Mouse (Mus musculus) retina, postnatal 7 days (tissue): Measurements from ENCODE around the gene Cacng8.

Experiments used
- DNase-seq: peaks from one replicate; pipeline ENCODE4 v3.0.0-alpha.2; 2012; ENCODE audit warnings: low read depth, low spot score

Gene Cacng8

DNA sequence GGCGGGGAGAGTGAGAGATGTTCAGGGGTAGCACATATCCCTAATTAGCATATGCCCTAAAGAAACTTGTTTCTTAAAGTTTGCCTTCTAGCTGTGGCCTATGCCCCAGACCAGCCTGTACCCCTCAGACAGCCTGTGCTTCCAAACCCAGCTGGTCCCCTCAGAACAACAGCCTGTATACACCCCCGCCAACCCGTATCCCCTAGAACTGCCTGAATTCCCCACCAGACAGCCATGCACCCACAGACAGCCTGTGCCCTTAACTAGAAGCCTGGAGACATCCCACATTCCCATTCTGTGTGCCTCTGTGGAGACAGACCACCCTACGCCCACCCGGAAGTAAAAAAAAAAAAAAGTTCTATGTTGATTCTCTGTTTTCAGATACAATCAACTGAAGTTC, 34.7 kb downstream of the Cacng8 start:
- no peak for DNase-seq

DNA sequence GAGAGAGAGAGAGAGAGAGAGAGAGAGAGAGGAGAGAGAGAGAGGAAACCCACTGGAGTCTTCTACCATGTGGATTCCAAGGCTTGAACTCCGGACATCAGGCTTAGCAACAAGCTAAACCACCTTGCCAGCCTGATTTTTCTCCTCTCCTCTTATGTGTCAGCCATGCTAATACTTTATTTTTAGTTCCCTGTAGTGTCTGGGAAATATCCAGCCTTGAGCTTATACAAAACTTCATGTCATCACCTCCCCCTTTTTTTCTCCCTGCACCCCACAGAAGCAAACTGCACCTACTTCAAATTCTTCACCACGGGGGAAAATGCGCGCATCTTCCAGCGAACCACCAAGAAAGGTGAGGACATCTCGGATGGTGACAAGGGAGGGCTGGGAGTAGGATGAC, 39.7 kb downstream of the Cacng8 start:
- DNase-seq, result no peak

DNA sequence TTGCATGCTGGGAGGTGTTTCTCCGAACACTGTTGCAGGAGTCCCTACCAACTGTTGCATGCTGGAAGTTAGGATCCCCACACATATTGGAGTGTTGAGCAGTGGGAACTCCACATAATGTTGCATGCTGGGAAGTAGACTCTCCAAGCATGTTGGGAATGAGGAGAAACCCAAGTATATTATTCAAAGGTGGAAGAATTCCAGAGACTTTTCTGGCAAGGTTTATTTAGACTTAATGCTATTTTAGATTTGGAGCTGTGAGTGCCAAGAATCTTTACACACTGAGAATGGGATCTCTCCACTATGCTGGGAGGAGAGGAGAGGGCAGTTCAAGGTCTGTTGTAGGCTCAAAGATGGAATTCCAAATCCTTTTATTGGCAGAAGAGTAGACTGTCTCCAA, 41.6 kb downstream of the Cacng8 start:
- DNase-seq, result no peak

DNA sequence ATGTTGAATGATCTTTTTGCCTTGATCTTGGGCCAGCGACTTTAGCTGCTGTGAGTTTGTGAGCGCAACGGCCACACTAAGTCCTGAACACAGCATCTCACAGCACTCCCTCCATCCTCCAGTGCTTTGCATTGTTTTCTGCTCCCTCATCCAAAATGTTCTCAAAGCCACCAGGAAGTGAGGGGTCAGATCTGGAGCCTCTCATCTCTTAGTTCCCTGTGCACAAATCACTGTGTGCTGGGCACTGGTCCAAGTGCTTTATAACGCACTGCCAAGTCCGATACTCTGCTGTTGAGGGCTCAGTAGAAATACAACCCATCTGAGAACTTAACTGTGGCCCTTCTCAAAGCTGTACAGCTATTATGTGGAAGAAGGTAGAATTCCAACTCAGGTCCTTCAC, 47.5 kb downstream of the Cacng8 start:
- no peak for DNase-seq

DNA sequence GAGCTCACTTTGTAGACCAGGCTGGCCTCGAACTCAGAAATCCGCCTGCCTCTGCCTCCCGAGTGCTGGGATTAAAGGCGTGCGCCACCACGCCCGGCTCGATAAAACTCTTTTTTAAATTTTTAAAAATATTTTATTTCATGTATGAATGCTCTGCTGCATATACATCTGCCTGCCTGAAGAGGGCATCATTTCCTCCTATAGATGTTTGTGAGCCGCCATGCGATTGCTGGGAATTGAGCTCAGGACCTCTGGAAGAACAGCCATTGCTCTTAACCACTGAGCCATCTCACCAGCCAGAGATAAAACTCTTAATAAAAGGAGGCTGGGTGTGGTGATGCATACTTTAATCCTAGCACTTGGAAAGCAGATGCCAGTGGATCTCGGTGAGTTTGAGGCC, 49.5 kb downstream of the Cacng8 start:
- DNase-seq, result no peak

DNA sequence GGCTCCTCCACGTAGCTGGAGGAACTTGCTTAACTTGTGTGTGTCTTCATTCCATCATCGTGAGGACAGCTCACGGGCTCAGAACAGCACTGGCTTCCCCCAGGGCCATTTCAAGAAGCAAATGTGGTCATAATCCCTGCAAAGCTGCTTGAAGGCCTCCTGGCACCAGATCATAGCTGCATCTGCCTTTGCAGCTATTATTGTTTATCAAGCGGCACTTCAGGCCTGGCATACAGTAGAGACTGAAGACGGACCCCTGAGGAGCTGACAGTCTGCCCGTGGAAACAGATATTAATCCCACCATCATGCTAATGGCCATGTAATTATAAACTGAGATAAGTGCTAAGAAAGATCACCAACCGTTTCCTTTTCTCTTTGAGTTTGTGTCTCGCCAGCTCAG, 50.0 kb downstream of the Cacng8 start:
- no peak for DNase-seq

DNA sequence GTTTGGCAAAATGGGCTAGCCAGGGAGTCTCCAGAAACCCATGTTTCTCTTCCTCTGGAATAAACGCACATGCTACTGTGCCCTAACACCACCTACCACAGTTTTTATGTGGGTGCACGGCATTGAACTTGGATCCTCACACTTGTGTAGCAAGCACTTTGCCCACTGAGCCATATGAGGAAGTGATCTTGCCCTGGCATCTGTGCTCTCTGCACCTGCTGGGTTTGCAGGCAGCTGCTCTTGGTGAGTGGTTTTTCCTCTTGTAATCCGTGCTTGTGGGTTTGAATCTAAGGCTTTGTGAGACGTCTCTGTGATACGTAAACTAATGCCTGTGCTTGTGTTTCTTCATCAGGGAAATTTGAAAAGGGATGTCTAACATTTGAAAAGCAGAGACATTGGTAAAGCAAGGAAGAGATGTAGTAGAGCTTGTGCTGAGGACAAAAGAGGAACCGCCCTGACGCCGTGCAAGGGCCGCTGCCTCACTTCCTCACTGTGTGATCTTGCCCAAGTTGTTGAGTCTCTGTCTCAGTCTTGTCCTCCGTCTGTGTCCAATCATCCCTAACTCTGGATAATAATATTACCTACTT, 52.1 kb downstream of the Cacng8 start:
- DNase-seq, result no peak

DNA sequence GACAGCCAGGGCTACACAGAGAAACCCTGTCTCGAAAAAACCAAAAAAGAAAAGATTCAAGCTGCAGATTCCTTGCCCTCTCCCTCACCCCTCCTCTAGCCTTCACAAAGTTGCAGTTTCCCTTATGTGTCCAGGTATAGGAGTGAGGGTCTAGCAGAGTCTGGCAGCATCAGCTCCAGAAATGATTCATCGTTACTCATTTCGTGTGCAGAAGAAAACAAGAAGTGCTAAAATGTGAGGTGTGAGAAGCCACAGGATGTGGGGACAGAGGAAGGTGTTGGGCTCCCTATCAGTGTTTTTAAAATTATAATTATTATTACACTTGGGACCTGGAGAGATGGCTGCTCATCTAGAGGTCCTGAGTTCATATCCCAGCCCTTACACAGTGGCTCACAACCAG, 54.2 kb downstream of the Cacng8 start:
- DNase-seq, result no peak

DNA sequence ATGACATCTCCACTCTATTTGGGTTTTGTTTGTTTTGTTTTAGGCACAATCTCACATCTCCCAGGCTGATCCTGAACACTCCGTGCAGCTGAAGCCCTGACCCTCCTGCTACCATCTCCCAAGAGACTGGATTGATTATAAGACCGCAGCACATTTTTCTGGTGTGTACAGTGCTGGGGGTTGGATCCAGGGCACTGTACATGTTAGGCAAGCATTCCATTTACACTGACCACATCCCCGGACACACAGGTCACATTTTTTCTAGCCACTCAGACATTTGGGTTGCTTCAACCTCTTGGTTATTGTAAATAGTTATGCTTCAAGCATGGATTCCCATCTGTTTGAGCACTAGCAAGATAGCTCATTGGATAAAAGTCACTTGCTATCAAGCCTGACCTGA, 56.1 kb downstream of the Cacng8 start:
- DNase-seq, result no peak

DNA sequence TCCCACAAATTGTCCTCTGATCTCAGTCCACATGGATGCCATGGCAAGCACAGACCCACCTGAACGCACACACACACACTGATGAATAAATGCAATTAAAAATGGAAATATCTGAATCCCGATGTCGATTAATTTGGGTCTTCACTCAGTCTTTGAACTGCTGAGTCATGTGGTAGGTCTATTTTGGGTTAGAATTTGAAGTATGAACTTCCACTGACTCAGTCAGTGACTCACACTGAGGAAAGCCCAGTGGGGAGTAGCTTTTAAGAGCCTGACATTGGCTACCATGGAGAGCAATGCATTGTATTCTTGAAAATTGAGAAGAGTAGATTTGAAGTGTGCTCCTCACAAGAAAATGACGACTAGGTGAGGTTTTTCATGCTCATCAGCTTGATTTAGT, 56.5 kb downstream of the Cacng8 start:
- DNase-seq, result no peak

DNA sequence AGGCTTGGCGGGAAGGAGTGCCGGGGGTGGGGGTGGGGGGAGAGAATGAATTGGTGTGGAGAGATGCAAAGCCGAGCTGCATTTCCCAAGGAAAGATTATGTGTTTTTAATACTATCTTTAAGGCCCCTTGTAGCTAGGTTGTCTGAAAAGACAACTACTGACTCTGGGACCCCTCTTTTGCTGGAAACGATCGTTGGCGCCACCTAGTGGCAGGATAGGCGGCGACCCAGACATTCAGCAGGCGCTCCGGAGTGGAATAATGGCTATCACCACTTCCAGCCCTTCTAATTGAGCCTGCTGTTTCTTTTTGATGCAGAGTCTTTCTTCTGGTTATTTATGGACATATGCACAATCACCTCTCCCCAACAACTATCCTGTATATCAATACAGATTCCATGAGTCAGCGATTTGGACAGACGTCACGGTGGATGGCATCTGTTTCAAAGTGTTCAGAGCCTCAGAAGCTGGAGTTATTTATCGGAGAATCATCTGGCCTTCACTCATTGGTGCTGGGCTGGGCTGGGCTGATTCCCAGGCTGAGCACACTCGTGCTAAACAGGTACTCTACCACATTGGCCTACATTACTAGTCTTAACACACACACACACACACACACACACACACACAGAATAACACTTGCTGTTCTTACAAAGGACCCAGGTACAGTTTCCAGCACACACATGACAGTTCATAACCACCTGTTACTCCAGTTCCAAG, 58.4 kb downstream of the Cacng8 start:
- DNase-seq, result peak; percentile 49

DNA sequence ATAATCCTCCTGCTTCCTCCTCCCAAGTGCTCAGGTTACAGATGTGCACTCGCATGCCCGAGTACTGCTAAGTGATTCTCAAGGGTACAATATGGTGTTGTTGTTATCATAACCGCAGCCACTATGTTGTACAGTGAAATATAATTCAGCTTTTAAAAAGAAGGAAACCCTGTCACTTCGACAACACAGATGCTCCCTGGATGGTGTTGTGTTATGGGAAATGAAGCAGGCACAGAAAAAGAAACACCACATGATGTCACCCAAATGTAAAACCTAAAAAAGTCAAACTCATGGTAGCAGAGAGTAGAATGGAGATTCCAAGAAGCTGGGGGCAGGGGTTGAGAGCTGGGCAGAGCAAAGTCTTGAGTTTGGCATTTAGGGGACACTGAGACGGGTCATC, 60.2 kb downstream of the Cacng8 start:
- no peak for DNase-seq

DNA sequence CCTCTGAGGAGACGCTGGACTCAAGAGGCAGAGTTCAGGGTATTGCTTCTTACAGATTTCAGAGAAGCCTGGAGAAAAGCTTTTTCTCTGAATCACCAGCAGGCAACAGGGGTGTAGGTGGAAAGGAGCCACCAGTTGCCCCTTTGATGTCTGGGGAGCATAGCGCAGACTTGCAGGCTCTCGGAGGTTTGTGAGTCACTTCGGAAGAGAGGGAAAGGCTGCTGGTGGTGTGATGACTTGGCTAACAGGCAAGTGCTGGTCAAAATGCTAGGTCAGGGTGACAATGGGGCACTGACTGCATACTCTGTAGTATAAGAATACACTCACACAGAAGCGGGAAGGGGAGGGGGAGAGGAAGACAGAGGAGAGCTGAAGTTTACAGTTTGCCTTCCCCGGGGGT, 60.7 kb downstream of the Cacng8 start:
- DNase-seq, result no peak

DNA sequence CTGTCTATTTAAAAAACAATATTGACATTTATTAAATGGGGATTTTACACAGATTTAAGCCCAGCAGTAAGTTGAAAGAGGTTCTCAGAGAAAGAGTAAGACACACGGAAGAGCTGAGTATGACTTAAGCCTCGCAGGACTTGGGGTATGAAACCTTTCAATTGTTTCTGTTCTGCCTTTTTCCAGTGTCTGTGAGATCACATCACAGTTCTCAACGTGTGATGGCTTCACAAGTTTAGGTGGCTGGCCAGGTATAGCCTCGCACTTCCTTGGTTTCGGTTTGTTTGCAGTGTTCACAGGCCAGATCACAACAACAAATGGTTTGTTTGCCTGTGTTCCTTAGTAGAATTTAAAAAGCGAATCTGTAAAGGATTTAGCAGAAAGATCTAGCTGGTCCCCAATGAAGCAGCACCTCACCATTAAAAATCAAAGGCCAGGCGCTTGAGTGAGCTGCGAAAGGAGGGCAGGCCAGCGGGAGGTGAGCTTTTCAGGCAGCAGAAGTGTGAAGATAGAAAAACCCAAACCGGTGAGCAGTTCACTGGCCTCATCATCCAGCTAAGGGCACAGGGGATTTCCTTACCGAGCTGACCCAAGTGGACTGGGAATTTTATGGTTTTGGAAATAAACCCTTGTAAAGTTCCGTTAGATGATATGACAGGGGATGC, 62.5 kb downstream of the Cacng8 start:
- no peak for DNase-seq

DNA sequence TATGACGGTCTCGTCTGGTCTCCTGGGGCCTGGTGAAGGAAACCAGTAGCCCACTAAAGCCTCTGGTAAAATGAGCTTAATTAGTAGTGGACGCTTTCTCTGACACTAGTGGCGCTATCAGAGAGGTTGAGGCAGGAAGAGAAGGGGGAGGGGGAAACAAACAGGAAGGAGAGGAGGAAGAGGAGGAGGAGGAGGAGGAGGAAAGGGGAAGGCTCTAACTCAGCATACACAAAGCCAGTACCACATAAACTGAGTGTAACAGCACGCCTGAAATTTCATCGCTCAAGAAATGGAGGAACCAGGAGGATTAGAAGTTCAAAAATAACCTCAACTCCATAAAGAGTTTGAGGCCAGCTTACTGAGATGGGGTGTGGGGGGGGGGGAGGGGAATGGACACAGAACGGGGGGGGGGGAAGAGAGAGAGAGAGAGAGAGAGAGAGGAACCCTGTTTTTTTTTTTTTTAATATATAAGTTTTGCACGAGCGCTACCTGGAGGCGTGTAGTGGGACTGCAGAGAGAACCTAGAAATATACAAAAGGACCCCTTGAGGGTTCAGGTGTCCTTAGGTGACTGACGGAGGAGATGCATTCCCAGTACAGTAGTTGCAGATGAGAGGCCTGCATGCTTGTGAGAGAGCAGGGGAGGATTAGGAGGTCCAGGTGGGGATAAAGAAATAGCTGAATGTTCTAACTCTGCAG, 63.2 kb downstream of the Cacng8 start:
- no peak for DNase-seq

DNA sequence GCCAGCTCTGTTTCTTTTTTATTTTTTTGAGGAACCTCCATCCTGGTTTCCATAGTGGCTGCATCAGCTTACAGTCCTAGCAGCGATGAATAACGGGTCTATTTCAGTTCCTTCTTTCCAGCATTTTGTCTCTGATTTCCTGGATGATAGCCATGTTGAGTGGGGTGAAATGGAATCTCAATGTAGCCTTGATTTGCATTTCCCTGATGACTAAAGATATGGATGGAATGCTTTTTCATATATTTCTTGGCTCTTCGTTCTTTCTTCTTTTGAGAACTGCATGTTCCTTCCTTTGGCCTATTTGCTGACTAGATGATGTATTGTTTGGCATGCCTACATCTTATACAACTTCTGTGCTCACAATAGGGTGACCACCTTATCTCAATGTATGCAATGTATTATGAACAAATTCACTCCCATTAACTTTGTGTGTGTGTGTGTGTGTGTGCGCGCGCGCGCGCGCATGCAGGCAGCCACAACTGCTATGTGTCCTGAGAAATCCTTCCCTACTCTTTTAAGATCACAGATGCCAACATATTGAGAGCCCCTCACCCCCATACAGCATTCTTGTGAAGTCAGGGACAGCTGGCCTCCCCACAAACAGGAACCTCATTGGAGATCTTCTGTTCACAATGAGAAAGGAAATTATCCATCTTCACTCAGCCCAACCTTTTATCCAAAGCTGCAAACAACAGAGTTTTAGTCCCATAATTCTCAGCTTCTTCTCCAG, 66.8 kb downstream of the Cacng8 start:
- DNase-seq, result no peak

DNA sequence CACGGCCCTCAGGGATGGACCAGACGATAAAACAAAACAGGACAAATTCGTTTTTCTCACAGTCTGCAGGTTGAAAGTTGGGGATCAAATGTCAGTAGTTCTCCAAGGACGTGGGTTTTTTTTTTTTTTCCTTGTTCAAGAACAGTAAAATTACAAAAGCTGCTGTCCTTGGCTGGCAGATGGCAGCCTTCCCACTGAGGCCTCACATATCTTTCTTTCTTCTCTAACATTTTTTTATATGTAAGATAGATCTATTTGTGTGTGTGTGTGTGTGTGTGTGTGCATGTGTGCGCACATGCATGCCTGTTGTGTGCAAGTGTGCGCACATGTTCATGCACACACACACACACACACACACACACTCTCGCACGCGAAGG, 67.3 kb downstream of the Cacng8 start:
- DNase-seq, result no peak

DNA sequence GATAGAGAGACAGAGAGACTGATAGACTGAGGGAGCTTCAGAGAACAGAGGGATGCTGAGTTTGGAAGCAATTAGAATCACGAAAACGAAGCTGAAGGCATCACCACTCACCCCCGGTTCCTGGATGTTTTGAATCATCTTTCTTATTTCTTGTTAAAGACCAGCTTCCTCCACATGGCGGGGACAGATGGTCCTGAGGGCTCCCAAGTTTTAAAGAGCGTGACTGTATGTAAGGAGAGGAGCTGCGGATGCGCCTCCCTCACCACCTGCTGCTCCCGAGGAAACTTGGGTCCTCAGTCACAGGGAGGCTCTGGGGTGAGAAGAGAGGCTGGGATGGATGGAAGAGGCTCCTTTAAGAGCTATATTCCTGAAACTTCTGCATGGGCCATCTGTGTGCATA, 69.8 kb downstream of the Cacng8 start:
- DNase-seq, result no peak

DNA sequence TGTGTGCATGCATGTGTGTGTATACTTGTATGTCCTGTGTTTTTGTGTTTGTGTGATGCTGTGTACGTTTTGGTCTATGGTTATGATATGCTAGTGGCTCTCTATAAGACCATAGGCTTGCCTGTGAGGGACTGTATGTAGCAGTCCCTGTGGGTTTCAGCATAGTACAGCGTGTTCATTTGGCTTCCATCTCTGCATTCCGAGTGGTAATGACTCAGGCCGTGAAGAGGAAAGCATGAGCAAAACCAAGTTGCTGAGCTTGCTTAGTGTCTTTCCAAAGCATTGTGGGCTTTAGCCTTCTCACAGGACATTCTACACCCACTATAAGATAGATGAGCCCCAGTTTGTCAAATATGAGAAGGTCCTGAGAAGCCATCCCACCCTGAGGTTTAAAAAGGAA, 72.8 kb downstream of the Cacng8 start:
- no peak for DNase-seq
